Mouse (Mus musculus) heart, embryonic 10.5 days (tissue): ENCODE measurements around the gene Aebp2. TPM values are rescaled to one million over a fixed set of nuclear protein-coding genes. Genes with fewer than 3 reads are reported as not detected.
"Not testable (repeated sequence)": the region's sequence is repeated elsewhere in the genome, so short reads cannot be mapped to it uniquely, and the experiment has no call there.

ENCODE experiments used
- DNase-seq: peaks from one replicate; pipeline ENCODE4 v3.0.0-alpha.2; 2017; ENCODE audit warnings: low spot score
- H3K27ac ChIP-seq: fragments of 300-500 bp; sonication (generic); 2 replicates; pipeline ENCODE4 v1.5.1; 2016; ENCODE audit warnings: mild to moderate bottlenecking
- H3K27me3 ChIP-seq: fragments of 300-500 bp; sonication (generic); 2 replicates; pipeline ENCODE4 v1.6.1; 2016; ENCODE audit warnings: mild to moderate bottlenecking; ENCODE audit not compliant: poor library complexity, insufficient read depth, severe bottlenecking
- H3K36me3 ChIP-seq: fragments of 300-500 bp; sonication (generic); 2 replicates; pipeline ENCODE4 v1.6.1; 2016; ENCODE audit warnings: mild to moderate bottlenecking, moderate library complexity
- H3K4me1 ChIP-seq: fragments of 300-500 bp; sonication (generic); 2 replicates; pipeline ENCODE4 v1.6.1; 2016; ENCODE audit warnings: mild to moderate bottlenecking
- H3K4me3 ChIP-seq: fragments of 300-500 bp; sonication (generic); 2 replicates; pipeline ENCODE4 v1.5.1; 2016; ENCODE audit warnings: mild to moderate bottlenecking, moderate library complexity
- H3K9me3 ChIP-seq: fragments of 300-500 bp; sonication (generic); 2 replicates; pipeline ENCODE4 v1.6.1; 2016; ENCODE audit warnings: mild to moderate bottlenecking, moderate library complexity
- WGBS: fragments of 180-500 bp; shearing (Covaris S2); methylation state at CpG from one replicate; pipeline ENCODE4 v1.1.7; 2016; 5-methylcytosine and 5-hydroxymethylcytosine counted together
- polyA plus RNA-seq: library from polyadenylated mRNA; unstranded; fragments of >200 nt; fragmentation: Nextera tagmentation; extraction: Ambion mirVana; gene quantifications from 2 replicates; pipeline ENCODE4 v1.2.1, GENCODE M21; 2016

Gene Aebp2
- polyA plus RNA-seq, 1 experiment from 2014 or later, result 11.0 TPM

- Histone ChIP-seq H3K9me3 (no peaks in the 10 kb centered on the region), H3K4me3 (no peak overlapping the region), H3K36me3 (peaks cover 83% of the 10 kb centered on the region), H3K4me1 (no peaks in the 10 kb centered on the region), H3K27ac (no peak overlapping the region), H3K27me3 (no peaks in the 10 kb centered on the region)
- WGBS, result 93% methylated on average over 7 of the region's 7 CpGs
- no peak for DNase-seq
Measured at GRCm38 (mm10) chr6:140642010-140642409, 19.5 kb downstream of the Aebp2 start.

DNA sequence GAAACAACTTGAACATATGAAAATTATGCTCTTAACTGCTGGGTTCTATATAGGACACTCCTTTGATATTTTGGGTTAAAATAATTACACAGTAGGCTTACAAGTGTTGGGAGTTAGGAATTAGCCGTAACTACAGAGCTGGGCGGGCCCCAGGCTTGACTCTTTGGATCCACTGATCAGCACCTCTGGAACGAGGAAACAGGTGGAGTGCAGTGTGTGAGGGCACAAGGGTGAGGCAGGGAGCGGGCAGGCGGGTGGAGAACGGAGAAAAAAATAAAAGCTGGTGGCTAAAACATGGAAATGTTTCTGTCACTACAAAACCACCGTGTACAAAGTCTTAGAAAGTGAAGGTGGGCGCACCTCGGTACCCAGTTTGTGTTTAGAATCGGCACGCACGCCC, 20.2 kb downstream of the Aebp2 start:
- Histone ChIP-seq H3K4me1 (no peaks in the 10 kb centered on the region), H3K27ac (no peak overlapping the region), H3K36me3 (peaks cover 84% of the 10 kb centered on the region), H3K9me3 (no peaks in the 10 kb centered on the region), H3K4me3 (no peak overlapping the region), H3K27me3 (no peaks in the 10 kb centered on the region)
- no peak for DNase-seq
- 91% methylated on average over 12 of the region's 12 CpGs for WGBS

DNA sequence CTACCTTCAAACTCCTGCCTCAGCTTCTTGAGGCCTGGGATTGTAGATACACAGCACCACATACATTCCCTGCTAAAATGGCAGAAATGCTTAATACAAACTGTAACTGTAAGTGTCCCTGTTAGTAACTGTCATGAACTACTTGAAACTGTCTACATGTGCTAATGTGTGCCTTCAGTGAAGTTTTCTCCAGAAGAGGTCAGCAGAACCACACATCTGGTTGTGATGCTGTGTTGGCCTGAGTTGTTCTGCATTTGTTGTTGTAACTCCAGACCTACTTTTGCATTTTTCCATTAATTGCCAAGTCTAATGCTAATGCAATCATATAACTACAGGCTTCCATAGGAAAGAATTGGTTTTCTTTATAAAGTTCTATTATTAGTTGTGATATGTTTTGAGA, 23.5 kb downstream of the Aebp2 start:
- Histone ChIP-seq H3K27ac (no peak overlapping the region), H3K36me3 (peaks cover 83% of the 10 kb centered on the region), H3K27me3 (no peaks in the 10 kb centered on the region), H3K4me3 (no peak overlapping the region), H3K4me1 (no peaks in the 10 kb centered on the region), H3K9me3 (no peaks in the 10 kb centered on the region)
- no peak for DNase-seq

- Histone ChIP-seq H3K4me3 (no peak overlapping the region), H3K27me3 (no peaks in the 10 kb centered on the region), H3K9me3 (no peaks in the 10 kb centered on the region), H3K36me3 (peaks cover 78% of the 10 kb centered on the region), H3K27ac (no peak overlapping the region), H3K4me1 (no peaks in the 10 kb centered on the region)
- 74% methylated on average over 6 of the region's 6 CpGs for WGBS
- DNase-seq, result no peak
Measured at GRCm38 (mm10) chr6:140646892-140647291, 24.4 kb downstream of the Aebp2 start.

GRCm38 (mm10) chr6:140649812-140650211, 27.3 kb downstream of the Aebp2 start:
- no peaks in the 10 kb centered on the region for H3K27me3 ChIP-seq
- no peaks in the 10 kb centered on the region for H3K4me1 ChIP-seq
- DNase-seq, result no peak
- 59% methylated on average over 1 of the region's 1 CpGs for WGBS
- H3K36me3 ChIP-seq, result peaks cover 75% of the 10 kb centered on the region
- H3K4me3 ChIP-seq, result no peak overlapping the region
- no peaks in the 10 kb centered on the region for H3K9me3 ChIP-seq
- H3K27ac ChIP-seq, result no peak overlapping the region

GRCm38 (mm10) chr6:140651923-140652322, 29.5 kb downstream of the Aebp2 start:
- H3K4me1 ChIP-seq, result no peaks in the 10 kb centered on the region
- DNase-seq, result no peak
- H3K27me3 ChIP-seq, result no peaks in the 10 kb centered on the region
- peaks cover 70% of the 10 kb centered on the region for H3K36me3 ChIP-seq
- 89% methylated on average over 7 of the region's 7 CpGs for WGBS
- H3K27ac ChIP-seq, result no peak overlapping the region
- H3K4me3 ChIP-seq, result no peak overlapping the region
- no peaks in the 10 kb centered on the region for H3K9me3 ChIP-seq

DNA sequence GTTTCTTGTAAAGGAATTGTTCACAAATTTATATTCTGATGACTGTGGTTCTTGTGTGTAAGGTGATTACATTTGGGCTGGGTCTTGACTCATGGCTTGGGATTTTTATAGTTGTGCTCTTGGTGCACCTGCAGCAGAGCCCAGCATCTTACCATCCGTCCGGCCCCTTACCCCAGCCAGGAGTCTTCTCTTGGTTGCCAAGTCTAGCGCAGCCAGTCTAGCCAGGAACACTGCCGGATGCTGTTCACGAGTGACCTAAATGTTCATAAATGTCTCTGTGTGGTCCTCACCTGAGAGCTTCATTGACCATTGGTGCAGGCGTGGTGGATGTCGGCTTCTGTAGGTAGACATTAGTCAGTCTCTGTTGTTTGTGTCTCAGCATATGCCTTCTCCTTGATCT, 33.0 kb downstream of the Aebp2 start:
- Histone ChIP-seq H3K27ac (no peak overlapping the region), H3K27me3 (no peaks in the 10 kb centered on the region), H3K4me1 (no peaks in the 10 kb centered on the region), H3K9me3 (no peaks in the 10 kb centered on the region), H3K4me3 (no peak overlapping the region), H3K36me3 (peaks cover 39% of the 10 kb centered on the region)
- DNase-seq, result no peak
- WGBS, result 95% methylated on average over 7 of the region's 7 CpGs

GRCm38 (mm10) chr6:140656991-140657390, 34.5 kb downstream of the Aebp2 start:
- Histone ChIP-seq H3K4me1 (peaks cover 3% of the 10 kb centered on the region; the same call in 1 of the 2 replicates), H3K27ac (no peak overlapping the region), H3K4me3 (no peak overlapping the region), H3K36me3 (peaks cover 30% of the 10 kb centered on the region), H3K27me3 (no peaks in the 10 kb centered on the region), H3K9me3 (no peaks in the 10 kb centered on the region)
- no peak for DNase-seq
- WGBS, result 93% methylated on average over 3 of the region's 3 CpGs

- no peak overlapping the region for H3K4me3 ChIP-seq
- no peak for DNase-seq
- no peak overlapping the region for H3K27ac ChIP-seq
- H3K4me1 ChIP-seq, result peaks cover 3% of the 10 kb centered on the region; the same call in 1 of the 2 replicates
- H3K27me3 ChIP-seq, result no peaks in the 10 kb centered on the region
- H3K9me3 ChIP-seq, result no peaks in the 10 kb centered on the region
- WGBS, result 84% methylated on average over 3 of the region's 3 CpGs
- H3K36me3 ChIP-seq, result peaks cover 20% of the 10 kb centered on the region
Measured at GRCm38 (mm10) chr6:140657920-140658522, 35.6 kb downstream of the Aebp2 start.

GRCm38 (mm10) chr6:140661111-140661510, 38.6 kb downstream of the Aebp2 start:
- Histone ChIP-seq H3K27me3 (no peaks in the 10 kb centered on the region), H3K4me1 (peaks cover 9% of the 10 kb centered on the region), H3K27ac (no peak overlapping the region), H3K9me3 (no peaks in the 10 kb centered on the region), H3K4me3 (no peak overlapping the region), H3K36me3 (no peaks in the 10 kb centered on the region)
- 78% methylated on average over 10 of the region's 10 CpGs for WGBS
- DNase-seq, result no peak

GRCm38 (mm10) chr6:140661777-140662176, 39.3 kb downstream of the Aebp2 start:
- 83% methylated on average over 7 of the region's 7 CpGs for WGBS
- Histone ChIP-seq H3K27ac (no peak overlapping the region; the same call in 1 of the 2 replicates), H3K36me3 (no peaks in the 10 kb centered on the region)

DNA sequence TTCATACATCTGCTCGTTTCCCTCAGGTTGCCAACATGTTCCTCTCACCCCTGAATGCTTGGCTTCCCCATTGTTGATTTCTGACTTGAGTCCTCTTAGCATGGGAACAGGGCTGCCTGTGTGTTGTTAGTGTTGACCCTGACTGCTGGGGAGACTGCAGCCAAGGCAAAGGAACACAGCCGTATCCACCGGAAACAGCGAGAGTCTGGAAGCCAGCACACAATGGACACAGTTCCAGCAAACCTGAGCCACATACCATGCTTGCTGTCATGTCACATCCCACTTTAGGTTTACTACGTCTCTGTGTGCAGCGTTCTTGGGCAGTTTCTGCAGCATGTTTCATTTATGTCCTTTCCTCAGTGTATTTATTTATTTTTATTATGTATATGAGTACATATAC, 39.8 kb downstream of the Aebp2 start:
- Histone ChIP-seq H3K36me3 (no peaks in the 10 kb centered on the region), H3K9me3 (no peaks in the 10 kb centered on the region), H3K27ac (no peak overlapping the region; the same call in 1 of the 2 replicates), H3K4me1 (peaks cover 21% of the 10 kb centered on the region), H3K4me3 (no peak overlapping the region), H3K27me3 (no peaks in the 10 kb centered on the region)
- DNase-seq, result no peak
- WGBS, result 77% methylated on average over 6 of the region's 6 CpGs

More at GRCm38 (mm10) chr6:140661777-140662176, 39.3 kb downstream of the Aebp2 start:
- no peak for DNase-seq
- Histone ChIP-seq H3K4me1 (peaks cover 16% of the 10 kb centered on the region), H3K9me3 (no peaks in the 10 kb centered on the region), H3K27me3 (no peaks in the 10 kb centered on the region), H3K4me3 (no peak overlapping the region)

GRCm38 (mm10) chr6:140662697-140663096, 40.2 kb downstream of the Aebp2 start:
- not testable (repeated sequence) for H3K27ac ChIP-seq, H3K27me3 ChIP-seq, DNase-seq, H3K9me3 ChIP-seq, H3K4me3 ChIP-seq, H3K36me3 ChIP-seq
- H3K4me1 ChIP-seq, result peaks cover 25% of the 10 kb centered on the region
- WGBS, result 50% methylated on average over 3 of the region's 3 CpGs

GRCm38 (mm10) chr6:140664611-140665010, 42.1 kb downstream of the Aebp2 start:
- H3K27me3 ChIP-seq, result no peaks in the 10 kb centered on the region
- DNase-seq, result no peak
- H3K4me3 ChIP-seq, result no peak overlapping the region
- no peaks in the 10 kb centered on the region for H3K36me3 ChIP-seq
- H3K27ac ChIP-seq, result no peak overlapping the region
- no peaks in the 10 kb centered on the region for H3K9me3 ChIP-seq
- WGBS, result 84% methylated on average over 5 of the region's 5 CpGs
- H3K4me1 ChIP-seq, result peaks cover 29% of the 10 kb centered on the region
